Mouse (Mus musculus): ENCODE measurements around the gene Luzp2. TPM values are rescaled to one million over a fixed set of nuclear protein-coding genes. Genes with fewer than 3 reads are reported as not detected.
A peak's percentile ranks its signal among the peaks of the same experiment; 100 is the strongest.

Luzp2 gene
- polyA plus RNA-seq, 1 experiment from 2014 or later = 32.8 TPM

- Histone ChIP-seq H3K9ac (replicated peaks) (no peak overlapping the region), H3K9me3 (replicated peaks) (no peaks in the 10 kb centered on the region), H3K4me3 (replicated peaks) (no peak overlapping the region), H3K27me3 (replicated peaks) (no peaks in the 10 kb centered on the region), H3K4me2 (no peak overlapping the region), H3K27ac (replicated peaks) (no peak overlapping the region), H3K4me1 (no peaks in the 10 kb centered on the region), H3K36me3 (no peaks in the 10 kb centered on the region)
- 90% methylated on average over 4 of the region's 4 CpGs for WGBS
- no peak for ATAC-seq (ENCODE audit: low FRiP score)
Measured at GRCm38 (mm10) chr7:54878928-54879644, 43.8 kb downstream of the Luzp2 start.

GRCm38 (mm10) chr7:54893709-54894627, 58.7 kb downstream of the Luzp2 start:
- Histone ChIP-seq H3K4me3 (replicated peaks) (no peak overlapping the region), H3K9ac (replicated peaks) (no peak overlapping the region), H3K4me1 (no peaks in the 10 kb centered on the region), H3K27me3 (replicated peaks) (no peaks in the 10 kb centered on the region), H3K27ac (replicated peaks) (no peak overlapping the region), H3K9me3 (replicated peaks) (no peaks in the 10 kb centered on the region), H3K4me2 (no peak overlapping the region), H3K36me3 (no peaks in the 10 kb centered on the region)
- no peak for ATAC-seq (ENCODE audit: low FRiP score)
- 50% methylated on average over 3 of the region's 3 CpGs for whole genome bisulfite sequencing

GRCm38 (mm10) chr7:54898589-54898988, 63.3 kb downstream of the Luzp2 start:
- no peak overlapping the region for H3K9ac ChIP-seq (replicated peaks)
- WGBS = 62% methylated on average over 3 of the region's 3 CpGs
- H3K36me3 ChIP-seq = no peaks in the 10 kb centered on the region
- no peaks in the 10 kb centered on the region for H3K27me3 ChIP-seq (replicated peaks)
- H3K4me2 ChIP-seq = no peak overlapping the region
- no peak overlapping the region for H3K4me3 ChIP-seq (replicated peaks)
- H3K9me3 ChIP-seq (replicated peaks) = no peaks in the 10 kb centered on the region
- no peak for ATAC-seq (ENCODE audit: low FRiP score)
- H3K4me1 ChIP-seq = no peaks in the 10 kb centered on the region
- no peak overlapping the region for H3K27ac ChIP-seq (replicated peaks)

- 62% methylated on average over 7 of the region's 7 CpGs for WGBS
Measured at GRCm38 (mm10) chr7:54909958-54910357, 74.7 kb downstream of the Luzp2 start.

GRCm38 (mm10) chr7:54914030-54914429, 78.7 kb downstream of the Luzp2 start:
- no peaks in the 10 kb centered on the region for H3K9me3 ChIP-seq (replicated peaks)
- no peak overlapping the region for H3K9ac ChIP-seq (replicated peaks)
- no peak for ATAC-seq (ENCODE audit: low FRiP score)
- H3K36me3 ChIP-seq = no peaks in the 10 kb centered on the region
- no peak overlapping the region for H3K4me2 ChIP-seq
- no peak overlapping the region for H3K4me3 ChIP-seq (replicated peaks)
- H3K27me3 ChIP-seq (replicated peaks) = no peaks in the 10 kb centered on the region
- no peak overlapping the region for H3K27ac ChIP-seq (replicated peaks)
- 46% methylated on average over 1 of the region's 1 CpGs for WGBS
- no peaks in the 10 kb centered on the region for H3K4me1 ChIP-seq

More at GRCm38 (mm10) chr7:54909958-54910357, 74.7 kb downstream of the Luzp2 start:
- H3K27me3 ChIP-seq (replicated peaks) = no peaks in the 10 kb centered on the region
- H3K4me3 ChIP-seq (replicated peaks) = no peak overlapping the region
- H3K4me2 ChIP-seq = no peak overlapping the region
- no peak overlapping the region for H3K9ac ChIP-seq (replicated peaks)
- no peaks in the 10 kb centered on the region for H3K36me3 ChIP-seq
- ATAC-seq (ENCODE audit: low FRiP score) = no peak
- H3K27ac ChIP-seq (replicated peaks) = no peak overlapping the region
- no peaks in the 10 kb centered on the region for H3K9me3 ChIP-seq (replicated peaks)
- H3K4me1 ChIP-seq = no peaks in the 10 kb centered on the region

GRCm38 (mm10) chr7:54921991-54922390, 86.7 kb downstream of the Luzp2 start:
- WGBS = 72% methylated on average over 3 of the region's 3 CpGs

GRCm38 (mm10) chr7:54956759-54957158, 121.5 kb downstream of the Luzp2 start:
- Histone ChIP-seq H3K36me3 (no peaks in the 10 kb centered on the region), H3K4me2 (no peak overlapping the region), H3K9me3 (replicated peaks) (no peaks in the 10 kb centered on the region), H3K4me1 (no peaks in the 10 kb centered on the region), H3K4me3 (replicated peaks) (no peak overlapping the region), H3K27ac (replicated peaks) (no peak overlapping the region), H3K9ac (replicated peaks) (no peak overlapping the region), H3K27me3 (replicated peaks) (no peaks in the 10 kb centered on the region)
- 85% methylated on average over 2 of the region's 2 CpGs for WGBS
- no peak for ATAC-seq (ENCODE audit: low FRiP score)

More at GRCm38 (mm10) chr7:54921991-54922390, 86.7 kb downstream of the Luzp2 start:
- H3K9me3 ChIP-seq (replicated peaks) = no peaks in the 10 kb centered on the region
- H3K4me1 ChIP-seq = no peaks in the 10 kb centered on the region
- no peaks in the 10 kb centered on the region for H3K27me3 ChIP-seq (replicated peaks)
- no peak for ATAC-seq (ENCODE audit: low FRiP score)
- H3K4me2 ChIP-seq = no peak overlapping the region
- H3K9ac ChIP-seq (replicated peaks) = no peak overlapping the region
- H3K36me3 ChIP-seq = no peaks in the 10 kb centered on the region
- H3K4me3 ChIP-seq (replicated peaks) = no peak overlapping the region
- H3K27ac ChIP-seq (replicated peaks) = no peak overlapping the region

GRCm38 (mm10) chr7:54962678-54963077, 127.4 kb downstream of the Luzp2 start:
- H3K27me3 ChIP-seq (replicated peaks) = no peaks in the 10 kb centered on the region
- H3K4me1 ChIP-seq = no peaks in the 10 kb centered on the region
- H3K4me2 ChIP-seq = no peak overlapping the region
- H3K36me3 ChIP-seq = no peaks in the 10 kb centered on the region
- no peaks in the 10 kb centered on the region for H3K9me3 ChIP-seq (replicated peaks)
- 79% methylated on average over 4 of the region's 4 CpGs for WGBS
- ATAC-seq (ENCODE audit: low FRiP score) = no peak
- no peak overlapping the region for H3K27ac ChIP-seq (replicated peaks)
- no peak overlapping the region for H3K9ac ChIP-seq (replicated peaks)
- no peak overlapping the region for H3K4me3 ChIP-seq (replicated peaks)

- Histone ChIP-seq H3K27me3 (replicated peaks) (no peaks in the 10 kb centered on the region), H3K27ac (replicated peaks) (no peak overlapping the region), H3K9me3 (replicated peaks) (no peaks in the 10 kb centered on the region), H3K4me1 (0 out of 2 replicates have a peak, but pooled peaks cover 5% of the 10 kb centered on the region), H3K36me3 (no peaks in the 10 kb centered on the region), H3K4me2 (no peak overlapping the region), H3K4me3 (replicated peaks) (no peak overlapping the region), H3K9ac (replicated peaks) (no peak overlapping the region)
- ATAC-seq (ENCODE audit: low FRiP score) = no peak
Measured at GRCm38 (mm10) chr7:54977372-54977771, 142.1 kb downstream of the Luzp2 start.

GRCm38 (mm10) chr7:54980585-54980984, 145.3 kb downstream of the Luzp2 start:
- H3K27me3 ChIP-seq (replicated peaks) = no peaks in the 10 kb centered on the region
- no peak overlapping the region for H3K4me3 ChIP-seq (replicated peaks)
- 66% methylated on average over 4 of the region's 4 CpGs for WGBS
- H3K4me1 ChIP-seq = 0 out of 2 replicates have a peak, but pooled peaks cover 5% of the 10 kb centered on the region
- H3K4me2 ChIP-seq = no peak overlapping the region
- no peaks in the 10 kb centered on the region for H3K9me3 ChIP-seq (replicated peaks)
- H3K27ac ChIP-seq (replicated peaks) = 0 out of 2 replicates have a peak overlapping the region, but pooled peaks have one; percentile 2
- no peak for ATAC-seq (ENCODE audit: low FRiP score)
- H3K36me3 ChIP-seq = no peaks in the 10 kb centered on the region
- H3K9ac ChIP-seq (replicated peaks) = no peak overlapping the region

GRCm38 (mm10) chr7:55000397-55000796, 165.1 kb downstream of the Luzp2 start:
- WGBS = 51% methylated on average over 2 of the region's 2 CpGs

More at GRCm38 (mm10) chr7:55000397-55000796, 165.1 kb downstream of the Luzp2 start:
- Histone ChIP-seq H3K9me3 (replicated peaks) (no peaks in the 10 kb centered on the region), H3K9ac (replicated peaks) (no peak overlapping the region), H3K36me3 (no peaks in the 10 kb centered on the region), H3K4me3 (replicated peaks) (no peak overlapping the region), H3K4me2 (no peak overlapping the region), H3K27me3 (replicated peaks) (no peaks in the 10 kb centered on the region), H3K4me1 (no peaks in the 10 kb centered on the region), H3K27ac (replicated peaks) (no peak overlapping the region)
- ATAC-seq (ENCODE audit: low FRiP score) = no peak
